Mouse (Mus musculus) forebrain, embryonic 11.5 days (tissue): ENCODE results near the gene Pkp3. TPM values are rescaled to one million over a fixed set of nuclear protein-coding genes. Genes with fewer than 3 reads are reported as not detected.

Experiments used
- ATAC-seq: fragments of 200-750 bp; cut with Nextera tagmentation; replicated peaks from 2 replicates; pipeline ENCODE4 v1.8.0; 2017; ENCODE audit warnings: moderate TSS enrichment; ENCODE audit not compliant: low FRiP score
- DNase-seq: peaks from one replicate; pipeline ENCODE4 v3.0.0-alpha.2; 2017; ENCODE audit warnings: low spot score
- H3K27ac ChIP-seq: fragments of 300-500 bp; sonication (generic); 2 replicates; pipeline ENCODE4 v1.5.1; 2014; ENCODE audit warnings: low read depth, low read length
- H3K27me3 ChIP-seq: fragments of 300-500 bp; sonication (generic); 2 replicates; pipeline ENCODE4 v1.6.1; 2014; ENCODE audit warnings: mild to moderate bottlenecking, low read length, mixed read lengths; ENCODE audit not compliant: control insufficient read depth, insufficient read depth
- H3K36me3 ChIP-seq: fragments of 300-500 bp; sonication (generic); 2 replicates; pipeline ENCODE4 v1.6.1; 2014; ENCODE audit warnings: mild to moderate bottlenecking, low read length, moderate library complexity, mixed read lengths; ENCODE audit not compliant: control insufficient read depth, insufficient read depth
- H3K4me1 ChIP-seq: fragments of 300-500 bp; sonication (generic); replicated peaks from 2 replicates; pipeline ENCODE4 v1.6.1; 2014; ENCODE audit warnings: low read length, mixed read lengths; ENCODE audit not compliant: control insufficient read depth, insufficient read depth
- H3K4me2 ChIP-seq: fragments of 300-500 bp; sonication (generic); 2 replicates; pipeline ENCODE4 v1.6.1; 2014; ENCODE audit warnings: low read depth, mild to moderate bottlenecking, low read length, moderate library complexity, mixed read lengths; ENCODE audit not compliant: severe bottlenecking
- H3K4me3 ChIP-seq: fragments of 300-500 bp; sonication (generic); 2 replicates; pipeline ENCODE4 v1.5.1; 2014; ENCODE audit warnings: low read depth, low read length
- H3K9ac ChIP-seq: fragments of 300-500 bp; sonication (generic); 2 replicates; pipeline ENCODE4 v1.6.1; 2014; ENCODE audit warnings: low read length
- H3K9me3 ChIP-seq: fragments of 300-500 bp; sonication (generic); 2 replicates; pipeline ENCODE4 v1.6.1; 2016; ENCODE audit warnings: low read length, mixed read lengths; ENCODE audit not compliant: control insufficient read depth
- WGBS: fragments of 180-500 bp; shearing (Covaris S2); extraction: QIAGEN DNeasy Blood & Tissue Kit; methylation state at CpG from one replicate; pipeline ENCODE4 v1.1.7; 2014; 5-methylcytosine and 5-hydroxymethylcytosine counted together
- polyA plus RNA-seq: library from polyadenylated mRNA; unstranded; fragments of >200 nt; fragmentation: Nextera tagmentation; extraction: Ambion mirVana; gene quantifications from 2 replicates; pipeline ENCODE4 v1.2.1, GENCODE M21; 2014

The Pkp3 gene
- polyA plus RNA-seq, 1 experiment from 2014 or later = 1.1 TPM

DNA sequence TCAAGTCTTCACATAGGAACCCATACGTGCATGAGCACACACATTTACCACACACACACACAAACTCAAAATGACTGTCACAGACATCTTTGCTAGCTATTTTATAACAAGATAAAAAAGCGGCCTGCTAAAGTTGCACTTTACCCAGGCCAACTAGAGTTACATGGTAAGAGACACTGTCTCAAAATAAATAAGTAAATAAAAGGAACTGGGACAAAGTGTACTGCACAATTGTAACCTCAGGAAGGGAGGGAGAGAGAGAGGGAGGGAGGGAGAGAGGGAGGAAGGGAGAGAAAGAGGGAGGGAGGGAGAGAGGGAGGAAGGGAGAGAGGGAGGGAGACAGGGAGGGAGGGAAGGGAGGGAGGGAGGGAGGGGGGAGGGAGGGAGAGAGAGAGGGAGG, 25.6 kb upstream of the Pkp3 start:
- H3K4me1 ChIP-seq = peaks cover 4% of the 10 kb centered on the region; the same call in 1 of the 2 replicates
- no peak overlapping the region for H3K4me2 ChIP-seq
- no peak overlapping the region for H3K4me3 ChIP-seq
- ATAC-seq = no peak
- no peaks in the 10 kb centered on the region; the same call in 1 of the 2 replicates for H3K9me3 ChIP-seq
- H3K9ac ChIP-seq = no peak overlapping the region
- no peak for DNase-seq
- 86% methylated on average over 2 of the region's 2 CpGs for WGBS
- H3K36me3 ChIP-seq = no peaks in the 10 kb centered on the region
- H3K27ac ChIP-seq = no peak overlapping the region
- no peaks in the 10 kb centered on the region for H3K27me3 ChIP-seq

DNA sequence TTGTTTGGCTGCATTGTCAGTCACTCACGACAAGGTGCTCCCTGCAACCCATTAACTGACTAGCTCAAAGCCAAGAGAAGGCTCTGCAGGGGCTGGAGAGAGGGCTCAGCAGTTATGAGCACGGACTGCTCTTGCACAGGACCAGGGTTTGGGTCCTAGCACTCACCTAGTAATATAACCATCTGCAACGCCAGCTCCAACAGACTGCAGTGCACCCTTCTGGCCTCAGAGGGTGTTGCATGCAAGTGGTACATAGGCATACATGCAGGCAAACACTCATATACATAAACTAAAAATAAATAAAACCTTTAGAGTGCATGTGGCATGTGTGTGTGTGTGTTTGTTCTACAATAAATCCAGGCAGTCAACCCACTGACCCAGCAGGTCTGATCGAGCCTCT, 22.2 kb upstream of the Pkp3 start:
- H3K9ac ChIP-seq = no peak overlapping the region
- DNase-seq (no peak), ATAC-seq (no peak)
- H3K4me1 ChIP-seq = peaks cover 6% of the 10 kb centered on the region; the same call in 1 of the 2 replicates
- no peaks in the 10 kb centered on the region for H3K36me3 ChIP-seq
- 80% methylated on average over 4 of the region's 4 CpGs for WGBS
- no peaks in the 10 kb centered on the region; the same call in 1 of the 2 replicates for H3K27me3 ChIP-seq
- no peaks in the 10 kb centered on the region for H3K9me3 ChIP-seq
- no peak overlapping the region for H3K27ac ChIP-seq
- no peak overlapping the region for H3K4me3 ChIP-seq
- no peak overlapping the region for H3K4me2 ChIP-seq

DNA sequence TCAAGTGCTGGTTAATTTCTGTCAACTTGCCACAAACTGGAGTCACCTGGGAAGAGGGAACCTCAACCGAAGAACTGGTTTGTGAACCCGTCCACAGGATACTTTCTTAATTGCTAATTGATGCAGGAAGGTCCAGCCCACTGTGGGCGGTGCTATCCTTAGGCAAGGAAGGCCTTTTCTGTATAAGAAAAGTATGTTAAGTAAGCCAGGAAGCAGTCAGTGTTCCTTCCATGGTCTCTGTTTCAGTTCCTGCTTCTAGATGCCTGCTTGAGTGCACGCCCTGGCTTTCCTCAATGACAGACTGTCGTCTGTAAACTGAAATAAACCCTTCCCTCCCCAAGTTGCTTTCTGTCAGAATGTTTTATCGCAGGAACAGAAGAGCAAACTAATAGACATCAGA, 21.0 kb upstream of the Pkp3 start:
- no peak overlapping the region for H3K9ac ChIP-seq
- DNase-seq = no peak
- no peak overlapping the region for H3K27ac ChIP-seq
- ATAC-seq = no peak
- peaks cover 10% of the 10 kb centered on the region; the same call in 1 of the 2 replicates for H3K4me1 ChIP-seq
- H3K9me3 ChIP-seq = no peaks in the 10 kb centered on the region
- H3K36me3 ChIP-seq = no peaks in the 10 kb centered on the region
- 97% methylated on average over 6 of the region's 6 CpGs for WGBS
- no peak overlapping the region for H3K4me2 ChIP-seq
- no peak overlapping the region for H3K4me3 ChIP-seq
- H3K27me3 ChIP-seq = no peaks in the 10 kb centered on the region; the same call in 1 of the 2 replicates

DNA sequence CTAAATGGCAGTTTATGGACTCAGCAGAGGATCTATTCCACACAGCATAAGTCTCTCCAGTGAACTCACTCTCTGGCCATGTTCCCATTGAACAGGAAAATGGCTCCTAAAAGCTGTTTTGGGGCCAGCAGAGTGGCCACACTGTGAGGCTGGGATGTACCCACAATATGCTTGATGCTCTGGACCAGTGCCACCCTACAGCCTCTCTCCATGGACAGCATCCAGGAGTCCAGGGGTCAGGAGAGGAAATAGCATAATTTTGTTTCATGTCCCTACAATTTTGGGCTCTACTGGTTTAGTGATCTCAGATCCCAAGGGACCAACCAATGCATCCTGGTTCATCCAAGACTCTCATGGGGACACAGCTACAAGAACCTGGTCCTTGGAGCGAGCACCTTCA, 20.5 kb upstream of the Pkp3 start:
- H3K4me2 ChIP-seq = no peak overlapping the region
- H3K9me3 ChIP-seq = no peaks in the 10 kb centered on the region
- DNase-seq (no peak), ATAC-seq (no peak)
- no peak overlapping the region for H3K27ac ChIP-seq
- H3K36me3 ChIP-seq = no peaks in the 10 kb centered on the region
- 86% methylated on average over 1 of the region's 1 CpGs for WGBS
- H3K27me3 ChIP-seq = no peaks in the 10 kb centered on the region; the same call in 1 of the 2 replicates
- no peak overlapping the region for H3K4me3 ChIP-seq
- H3K9ac ChIP-seq = no peak overlapping the region
- peaks cover 10% of the 10 kb centered on the region; the same call in 1 of the 2 replicates for H3K4me1 ChIP-seq

DNA sequence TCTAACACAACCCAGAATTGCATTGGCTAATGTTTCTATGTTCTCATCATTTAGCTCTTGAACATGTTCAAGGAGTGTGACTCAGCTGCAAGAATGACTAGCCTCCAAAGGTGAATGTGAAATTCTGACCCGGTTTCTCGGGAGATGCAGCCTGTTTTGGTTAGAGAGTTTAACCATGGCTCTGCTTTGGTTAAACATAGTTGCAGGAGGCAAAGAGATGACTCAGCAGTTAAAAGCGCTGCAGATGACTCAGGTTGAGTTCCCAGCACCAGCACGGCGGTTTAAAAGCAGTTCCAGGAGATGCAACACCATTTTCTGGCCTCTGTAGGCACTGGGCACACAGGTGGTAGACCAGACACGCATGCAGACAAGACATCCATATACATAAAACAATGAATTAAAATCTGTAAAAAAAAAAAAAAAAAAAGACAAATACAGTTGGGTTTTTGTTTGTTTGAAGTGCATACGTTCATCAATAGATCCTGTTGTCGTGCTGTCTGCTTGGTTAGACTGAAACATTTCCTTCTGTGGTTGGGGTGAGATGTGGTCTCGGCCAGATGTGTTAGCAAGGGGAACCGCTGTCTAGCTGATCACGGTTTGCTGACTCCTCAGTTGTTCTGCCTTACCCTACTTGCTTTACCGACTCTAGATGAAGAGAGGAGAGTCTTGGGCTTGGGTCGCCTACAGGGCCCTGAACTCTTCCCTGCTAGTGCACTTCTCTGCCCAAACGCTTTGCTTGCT, 19.2 kb upstream of the Pkp3 start:
- Histone ChIP-seq H3K27me3 (no peaks in the 10 kb centered on the region; the same call in 1 of the 2 replicates), H3K36me3 (no peaks in the 10 kb centered on the region; the same call in 1 of the 2 replicates), H3K9me3 (no peaks in the 10 kb centered on the region), H3K4me1 (peaks cover 10% of the 10 kb centered on the region; the same call in 1 of the 2 replicates), H3K4me3 (no peak overlapping the region), H3K4me2 (no peak overlapping the region), H3K9ac (no peak overlapping the region), H3K27ac (no peak overlapping the region)
- DNase-seq = no peak
- ATAC-seq = no peak
- 94% methylated on average over 14 of the region's 14 CpGs for WGBS

DNA sequence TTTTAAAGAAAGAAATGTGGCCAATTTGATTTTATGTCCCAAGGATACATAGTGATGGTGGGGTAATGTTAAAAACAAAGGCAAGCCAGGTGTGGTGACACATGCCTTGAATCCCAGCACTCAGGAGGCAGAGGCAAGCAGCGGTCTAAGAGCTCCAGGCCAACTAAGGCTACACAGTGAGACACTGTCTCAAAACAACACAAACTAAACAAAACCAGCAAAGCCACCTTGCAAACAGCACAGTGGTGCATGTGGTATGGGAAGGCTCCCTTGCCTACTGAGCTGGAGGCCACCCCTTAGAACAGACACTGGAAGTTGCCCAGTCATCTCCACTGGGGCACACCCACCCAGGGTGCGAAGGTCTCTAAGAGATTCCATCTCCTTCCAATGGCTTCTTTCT, 18.1 kb upstream of the Pkp3 start:
- Histone ChIP-seq H3K36me3 (peaks cover 5% of the 10 kb centered on the region; the same call in 1 of the 2 replicates), H3K4me2 (peak overlapping the region; percentile 93), H3K9ac (peak overlapping the region; percentile 99), H3K9me3 (no peaks in the 10 kb centered on the region), H3K4me1 (peaks cover 10% of the 10 kb centered on the region; the same call in 1 of the 2 replicates), H3K27me3 (no peaks in the 10 kb centered on the region; the same call in 1 of the 2 replicates), H3K27ac (no peak overlapping the region), H3K4me3 (peak overlapping the region; percentile 82)
- DNase-seq = no peak
- WGBS = 56% methylated on average over 2 of the region's 2 CpGs
- ATAC-seq = peak; percentile 11; the same call in 1 of the 2 replicates

DNA sequence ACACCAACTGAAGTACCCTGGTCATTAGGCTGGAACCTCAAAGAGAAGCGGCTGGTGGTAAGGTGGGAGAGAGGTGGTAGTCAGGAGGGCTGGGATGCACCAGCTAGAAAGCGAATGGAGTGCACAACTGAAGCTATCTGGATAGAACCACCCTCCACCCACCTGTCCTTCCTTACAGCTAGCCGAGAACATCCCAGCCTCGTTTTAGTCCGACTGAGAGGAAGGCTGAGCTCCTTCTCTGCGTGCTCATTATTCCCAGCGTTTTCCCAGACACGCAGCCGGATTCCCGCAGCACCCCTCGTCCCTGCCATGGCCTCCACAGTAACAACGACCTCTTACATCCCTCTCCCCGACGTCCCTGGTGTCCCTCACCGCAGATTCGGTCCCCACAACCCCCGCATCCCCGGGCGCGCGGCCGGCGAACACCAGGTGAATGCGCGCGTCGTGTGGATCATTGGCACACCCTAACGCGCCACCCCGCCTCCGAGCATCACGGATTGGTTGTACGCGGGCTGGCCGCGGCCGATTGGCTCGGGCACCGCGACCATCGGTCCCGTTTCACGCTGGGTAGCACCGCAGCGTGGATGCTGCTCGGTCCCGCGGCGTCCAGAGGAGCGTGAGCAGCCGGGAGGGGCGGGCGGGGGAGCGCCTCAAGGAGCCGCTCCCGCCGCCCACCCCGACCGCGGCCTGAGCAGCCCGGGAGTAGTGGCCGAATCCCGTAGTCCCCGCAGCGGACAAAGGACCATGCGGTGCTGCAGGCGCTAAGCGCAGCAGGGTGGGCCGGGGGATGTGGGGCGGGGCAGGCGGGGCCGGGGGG, 17.4 kb upstream of the Pkp3 start, which contains the start of gene B4galnt4:
B4galnt4 (plus strand) TSS at position 679 of the 817 bp plus-strand sequence.
- H3K4me1 ChIP-seq = peaks cover 10% of the 10 kb centered on the region; the same call in 1 of the 2 replicates
- ATAC-seq = peak; percentile 96
- WGBS = 1% methylated on average over 65 of the region's 72 CpGs
- peak within 1 kb of the TSS; percentile 64 for H3K27ac ChIP-seq
- H3K9me3 ChIP-seq = no peaks in the 10 kb centered on the region
- DNase-seq = peak; percentile 93
- peak within 1 kb of the TSS; percentile 93 for H3K4me2 ChIP-seq
- peaks cover 8% of the 10 kb centered on the region; the same call in 1 of the 2 replicates for H3K36me3 ChIP-seq
- H3K4me3 ChIP-seq = peak within 1 kb of the TSS; percentile 82
- H3K27me3 ChIP-seq = no peaks in the 10 kb centered on the region; the same call in 1 of the 2 replicates
- H3K9ac ChIP-seq = peak within 1 kb of the TSS; percentile 99

DNA sequence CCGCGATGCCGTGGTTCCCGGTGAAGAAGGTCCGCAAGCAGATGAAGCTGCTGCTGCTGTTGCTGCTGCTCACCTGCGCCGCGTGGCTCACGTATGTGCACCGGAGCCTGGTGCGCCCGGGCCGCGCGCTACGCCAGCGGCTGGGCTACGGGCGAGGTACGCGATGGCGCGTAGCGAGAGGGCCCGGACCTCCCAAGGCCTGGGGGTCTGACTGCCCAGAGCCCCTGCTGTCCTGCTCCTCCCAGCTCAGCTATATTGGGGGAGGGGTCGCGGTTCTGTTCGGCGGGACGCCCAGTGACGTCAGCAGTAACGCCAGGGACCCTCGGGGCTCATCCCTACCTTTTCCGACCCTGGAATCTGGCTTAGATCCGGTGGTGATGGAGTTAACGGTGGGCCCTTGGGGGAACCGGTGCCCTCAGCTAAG, 16.7 kb upstream of the Pkp3 start:
- DNase-seq (peak; percentile 79), ATAC-seq (peak; percentile 69)
- under 1% methylated on average over 37 of the region's 37 CpGs for WGBS

More for the DNA sequence above, 16.7 kb upstream of the Pkp3 start:
- H3K9me3 ChIP-seq = no peaks in the 10 kb centered on the region
- H3K4me3 ChIP-seq = peak overlapping the region; percentile 82
- peaks cover 10% of the 10 kb centered on the region; the same call in 1 of the 2 replicates for H3K4me1 ChIP-seq
- H3K9ac ChIP-seq = peak overlapping the region; percentile 99
- H3K27me3 ChIP-seq = no peaks in the 10 kb centered on the region; the same call in 1 of the 2 replicates
- peaks cover 8% of the 10 kb centered on the region; the same call in 1 of the 2 replicates for H3K36me3 ChIP-seq
- H3K27ac ChIP-seq = peak overlapping the region; percentile 64
- H3K4me2 ChIP-seq = peak overlapping the region; percentile 93
